Mouse (Mus musculus) macrophage (primary cell): ENCODE measurements around the gene Cdkal1. TPM values are rescaled to one million over a fixed set of nuclear protein-coding genes. Genes with fewer than 3 reads are reported as not detected.

Experiments
- H3K27ac ChIP-seq: fragments of 350-480 bp; formaldehyde crosslinking; 2 replicates; pipeline ENCODE4 v1.9.0; 2021
- H3K36me3 ChIP-seq: fragments of 350-480 bp; formaldehyde crosslinking; 2 replicates; pipeline ENCODE4 v1.9.0; 2021; ENCODE audit errors: inconsistent target
- H3K4me3 ChIP-seq: fragments of 350-480 bp; formaldehyde crosslinking; 2 replicates; pipeline ENCODE4 v1.9.0; 2021; ENCODE audit errors: inconsistent target
- H3K79me2 ChIP-seq: fragments of 350-480 bp; formaldehyde crosslinking; 2 replicates; pipeline ENCODE4 v1.9.0; 2021; ENCODE audit errors: inconsistent target
- WGBS: methylation state at CpG from one replicate; pipeline ENCODE4 v1.1.7; 2026; ENCODE audit warnings: inconsistent platforms; ENCODE audit not compliant: missing documents; 5-methylcytosine and 5-hydroxymethylcytosine counted together
- polyA plus RNA-seq: library from polyadenylated mRNA; stranded (reverse); fragments of 250-400 nt; gene quantifications from 3 replicates; pipeline ENCODE4 v1.2.4, GENCODE M21; 2018; ENCODE audit warnings: inconsistent platforms

Gene Cdkal1
- polyA plus RNA-seq, 1 experiment from 2014 or later: 12.2 TPM

GRCm38 (mm10) chr13:29679479-29680186 lies 175.8 kb downstream of the Cdkal1 start:
- Histone ChIP-seq H3K27ac (no peak overlapping the region), H3K4me3 (no peak overlapping the region), H3K36me3 (no peaks in the 10 kb centered on the region), H3K79me2 (no peaks in the 10 kb centered on the region)
- 93% methylated on average over 11 of the region's 11 CpGs for WGBS

GRCm38 (mm10) chr13:29677559-29677958 lies 177.9 kb downstream of the Cdkal1 start:
- no peaks in the 10 kb centered on the region for H3K36me3 ChIP-seq
- no peak overlapping the region for H3K27ac ChIP-seq
- 95% methylated on average over 4 of the region's 4 CpGs for WGBS
- no peaks in the 10 kb centered on the region for H3K79me2 ChIP-seq
- H3K4me3 ChIP-seq: no peak overlapping the region

GRCm38 (mm10) chr13:29670626-29671025 lies 184.8 kb downstream of the Cdkal1 start:
- H3K27ac ChIP-seq: no peak overlapping the region
- 93% methylated on average over 3 of the region's 3 CpGs for WGBS
- H3K79me2 ChIP-seq: no peaks in the 10 kb centered on the region
- H3K36me3 ChIP-seq: no peaks in the 10 kb centered on the region
- H3K4me3 ChIP-seq: no peak overlapping the region

GRCm38 (mm10) chr13:29663908-29664307 lies 191.6 kb downstream of the Cdkal1 start:
- Histone ChIP-seq H3K4me3 (no peak overlapping the region), H3K36me3 (no peaks in the 10 kb centered on the region), H3K27ac (peak overlapping the region; percentile 35; the same call in 1 of the 2 replicates), H3K79me2 (no peaks in the 10 kb centered on the region)
- 44% methylated on average over 3 of the region's 3 CpGs for WGBS

- WGBS: 95% methylated on average over 11 of the region's 11 CpGs
- H3K4me3 ChIP-seq: no peak overlapping the region
- H3K36me3 ChIP-seq: no peaks in the 10 kb centered on the region
- H3K79me2 ChIP-seq: no peaks in the 10 kb centered on the region
- no peak overlapping the region for H3K27ac ChIP-seq
These were observed 199.6 kb downstream of the Cdkal1 start for GRCm38 (mm10) chr13:29655841-29656365.

- Histone ChIP-seq H3K27ac (no peak overlapping the region), H3K79me2 (no peaks in the 10 kb centered on the region), H3K4me3 (no peak overlapping the region), H3K36me3 (no peaks in the 10 kb centered on the region)
- 92% methylated on average over 4 of the region's 4 CpGs for WGBS
These were observed 202.1 kb downstream of the Cdkal1 start for GRCm38 (mm10) chr13:29653407-29653806.

- Histone ChIP-seq H3K79me2 (no peaks in the 10 kb centered on the region), H3K4me3 (no peak overlapping the region), H3K27ac (no peak overlapping the region), H3K36me3 (no peaks in the 10 kb centered on the region)
- 97% methylated on average over 6 of the region's 6 CpGs for WGBS
These were observed 202.7 kb downstream of the Cdkal1 start for GRCm38 (mm10) chr13:29652791-29653190.

GRCm38 (mm10) chr13:29650576-29651236 lies 204.8 kb downstream of the Cdkal1 start:
- 54% methylated on average over 6 of the region's 6 CpGs for WGBS
- Histone ChIP-seq H3K4me3 (no peak overlapping the region), H3K36me3 (no peaks in the 10 kb centered on the region), H3K27ac (peak overlapping the region; percentile 82), H3K79me2 (no peaks in the 10 kb centered on the region)

GRCm38 (mm10) chr13:29649593-29649992 lies 205.9 kb downstream of the Cdkal1 start:
- WGBS: 50% methylated on average over 2 of the region's 2 CpGs
- no peaks in the 10 kb centered on the region for H3K36me3 ChIP-seq
- H3K79me2 ChIP-seq: no peaks in the 10 kb centered on the region
- H3K4me3 ChIP-seq: no peak overlapping the region
- peak overlapping the region; percentile 82 for H3K27ac ChIP-seq

- H3K36me3 ChIP-seq: no peaks in the 10 kb centered on the region
- no peak overlapping the region for H3K4me3 ChIP-seq
- H3K27ac ChIP-seq: no peak overlapping the region
- WGBS: 91% methylated on average over 2 of the region's 2 CpGs
- H3K79me2 ChIP-seq: no peaks in the 10 kb centered on the region
These were observed 213.2 kb downstream of the Cdkal1 start for GRCm38 (mm10) chr13:29642226-29642625.

- 89% methylated on average over 5 of the region's 5 CpGs for WGBS
- Histone ChIP-seq H3K79me2 (no peaks in the 10 kb centered on the region), H3K4me3 (no peak overlapping the region), H3K36me3 (no peaks in the 10 kb centered on the region), H3K27ac (no peak overlapping the region)
These were observed 214.3 kb downstream of the Cdkal1 start for GRCm38 (mm10) chr13:29641200-29641599.

GRCm38 (mm10) chr13:29640186-29640585 lies 215.3 kb downstream of the Cdkal1 start:
- no peaks in the 10 kb centered on the region for H3K79me2 ChIP-seq
- 100% methylated on average over 1 of the region's 1 CpGs for whole genome bisulfite sequencing
- H3K36me3 ChIP-seq: no peaks in the 10 kb centered on the region
- no peak overlapping the region for H3K4me3 ChIP-seq
- H3K27ac ChIP-seq: no peak overlapping the region

- Histone ChIP-seq H3K79me2 (no peaks in the 10 kb centered on the region), H3K4me3 (no peak overlapping the region), H3K36me3 (no peaks in the 10 kb centered on the region), H3K27ac (0 out of 2 replicates have a peak overlapping the region, but pooled peaks have one; percentile 4)
- 94% methylated on average over 4 of the region's 4 CpGs for WGBS
These were observed 217.2 kb downstream of the Cdkal1 start for GRCm38 (mm10) chr13:29638303-29638702.

- no peaks in the 10 kb centered on the region for H3K79me2 ChIP-seq
- H3K36me3 ChIP-seq: no peaks in the 10 kb centered on the region
- H3K27ac ChIP-seq: no peak overlapping the region
- 77% methylated on average over 5 of the region's 6 CpGs for WGBS
- H3K4me3 ChIP-seq: no peak overlapping the region
These were observed 217.7 kb downstream of the Cdkal1 start for GRCm38 (mm10) chr13:29637788-29638187.

- Histone ChIP-seq H3K4me3 (no peak overlapping the region), H3K79me2 (no peaks in the 10 kb centered on the region), H3K27ac (no peak overlapping the region), H3K36me3 (no peaks in the 10 kb centered on the region)
- 90% methylated on average over 3 of the region's 3 CpGs for WGBS
These were observed 219.9 kb downstream of the Cdkal1 start for GRCm38 (mm10) chr13:29635581-29635980.
